Mouse (Mus musculus) liver, embryonic 12.5 days (tissue): ENCODE data around the gene Dtnb. TPM values are rescaled to one million over a fixed set of nuclear protein-coding genes. Genes with fewer than 3 reads are reported as not detected.

Experiments used
- ATAC-seq: fragments of 200-750 bp; cut with Nextera tagmentation; 2 replicates; pipeline ENCODE4 v1.8.0; 2017; ENCODE audit warnings: moderate number of reproducible peaks, mild to moderate bottlenecking, moderate library complexity
- H3K27ac ChIP-seq: fragments of 300-500 bp; sonication (generic); 2 replicates; pipeline ENCODE4 v1.5.1; 2016; ENCODE audit warnings: mild to moderate bottlenecking
- H3K27me3 ChIP-seq: fragments of 300-500 bp; sonication (generic); replicated peaks from 2 replicates; pipeline ENCODE4 v1.6.1; 2016; ENCODE audit warnings: mild to moderate bottlenecking, moderate library complexity
- H3K36me3 ChIP-seq: fragments of 300-500 bp; sonication (generic); 2 replicates; pipeline ENCODE4 v1.6.1; 2016; ENCODE audit warnings: mild to moderate bottlenecking, moderate library complexity
- H3K4me1 ChIP-seq: fragments of 300-500 bp; sonication (generic); 2 replicates; pipeline ENCODE4 v1.6.1; 2016
- H3K4me2 ChIP-seq: fragments of 300-500 bp; sonication (generic); 2 replicates; pipeline ENCODE4 v1.6.1; 2016; ENCODE audit warnings: mild to moderate bottlenecking, moderate library complexity
- H3K4me3 ChIP-seq: fragments of 300-500 bp; sonication (generic); 2 replicates; pipeline ENCODE4 v1.5.1; 2016; ENCODE audit warnings: mild to moderate bottlenecking, moderate library complexity
- H3K9ac ChIP-seq: fragments of 300-500 bp; sonication (generic); 2 replicates; pipeline ENCODE4 v1.6.1; 2016; ENCODE audit warnings: mild to moderate bottlenecking, moderate library complexity
- H3K9me3 ChIP-seq: fragments of 300-500 bp; sonication (generic); replicated peaks from 2 replicates; pipeline ENCODE4 v1.6.1; 2016; ENCODE audit warnings: mild to moderate bottlenecking, moderate library complexity
- WGBS: fragments of 180-500 bp; shearing (Covaris S2); methylation state at CpG from one replicate; pipeline ENCODE4 v1.1.7; 2016; ENCODE audit not compliant: insufficient replicate concordance; 5-methylcytosine and 5-hydroxymethylcytosine counted together
- microRNA-seq: library from miRNA; unstranded; fragments of <30 nt; microRNA quantifications from one replicate; pipeline ENCODE4, GENCODE M21; 2017
- polyA plus RNA-seq: library from polyadenylated mRNA; unstranded; fragments of >200 nt; fragmentation: Nextera tagmentation; extraction: Ambion mirVana; gene quantifications from 2 replicates; pipeline ENCODE4 v1.2.1, GENCODE M21; 2016

Dtnb gene
- polyA plus RNA-seq, 1 experiment from 2014 or later = 22.6 TPM

DNA sequence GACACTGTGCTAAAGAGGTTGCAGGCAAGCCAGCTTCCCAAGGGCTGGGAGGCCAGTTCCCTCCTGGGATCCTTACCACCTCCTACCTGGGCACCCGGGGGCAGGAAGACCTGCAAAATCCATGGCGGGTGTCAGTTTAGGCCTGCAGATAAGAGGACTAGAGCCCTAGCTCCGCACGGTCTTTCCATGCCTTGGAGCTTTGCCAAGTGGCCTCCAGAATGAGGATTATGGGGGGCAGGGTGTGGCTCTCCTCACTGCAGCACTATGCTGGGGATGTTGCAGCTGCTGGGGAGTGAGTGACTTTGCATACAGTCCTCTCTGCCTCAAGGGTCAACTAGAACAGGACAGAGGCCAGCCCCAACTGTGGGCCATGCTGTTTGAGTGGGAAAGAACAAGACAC is 247.7 kb downstream of the Dtnb start:
- H3K9ac ChIP-seq = no peak overlapping the region
- no peaks in the 10 kb centered on the region for H3K36me3 ChIP-seq
- H3K4me3 ChIP-seq = no peak overlapping the region
- no peak for ATAC-seq
- no peak overlapping the region for H3K4me2 ChIP-seq
- peaks cover 20% of the 10 kb centered on the region for H3K4me1 ChIP-seq
- no peak overlapping the region for H3K27ac ChIP-seq
- WGBS = 65% methylated on average over 4 of the region's 4 CpGs
- no peaks in the 10 kb centered on the region for H3K27me3 ChIP-seq
- H3K9me3 ChIP-seq = no peaks in the 10 kb centered on the region

DNA sequence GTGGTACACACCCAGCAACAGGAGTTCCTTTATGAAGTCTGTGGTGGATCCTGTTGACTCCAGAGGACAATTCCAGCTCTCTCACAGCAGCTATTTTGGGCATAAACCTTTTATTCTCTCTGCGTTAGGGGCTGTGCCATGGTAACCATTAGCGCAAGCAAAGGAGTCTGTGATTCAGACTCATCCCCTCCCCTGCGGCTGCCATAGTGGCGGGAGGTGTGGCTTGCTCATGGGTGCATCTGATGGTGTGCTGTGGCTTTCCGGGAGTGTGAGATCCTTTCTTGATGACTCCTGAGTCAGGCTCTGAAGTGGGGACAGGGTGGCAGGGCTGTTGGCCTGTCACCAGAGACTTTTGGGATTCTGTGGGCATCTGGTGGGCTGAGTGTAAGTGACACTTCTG is 251.2 kb downstream of the Dtnb start:
- 73% methylated on average over 5 of the region's 5 CpGs for WGBS
- H3K36me3 ChIP-seq = no peaks in the 10 kb centered on the region
- H3K4me2 ChIP-seq = no peak overlapping the region
- peaks cover 34% of the 10 kb centered on the region for H3K4me1 ChIP-seq
- no peaks in the 10 kb centered on the region for H3K9me3 ChIP-seq
- H3K27me3 ChIP-seq = no peaks in the 10 kb centered on the region
- no peak overlapping the region for H3K27ac ChIP-seq
- H3K9ac ChIP-seq = no peak overlapping the region
- no peak for ATAC-seq
- H3K4me3 ChIP-seq = no peak overlapping the region

DNA sequence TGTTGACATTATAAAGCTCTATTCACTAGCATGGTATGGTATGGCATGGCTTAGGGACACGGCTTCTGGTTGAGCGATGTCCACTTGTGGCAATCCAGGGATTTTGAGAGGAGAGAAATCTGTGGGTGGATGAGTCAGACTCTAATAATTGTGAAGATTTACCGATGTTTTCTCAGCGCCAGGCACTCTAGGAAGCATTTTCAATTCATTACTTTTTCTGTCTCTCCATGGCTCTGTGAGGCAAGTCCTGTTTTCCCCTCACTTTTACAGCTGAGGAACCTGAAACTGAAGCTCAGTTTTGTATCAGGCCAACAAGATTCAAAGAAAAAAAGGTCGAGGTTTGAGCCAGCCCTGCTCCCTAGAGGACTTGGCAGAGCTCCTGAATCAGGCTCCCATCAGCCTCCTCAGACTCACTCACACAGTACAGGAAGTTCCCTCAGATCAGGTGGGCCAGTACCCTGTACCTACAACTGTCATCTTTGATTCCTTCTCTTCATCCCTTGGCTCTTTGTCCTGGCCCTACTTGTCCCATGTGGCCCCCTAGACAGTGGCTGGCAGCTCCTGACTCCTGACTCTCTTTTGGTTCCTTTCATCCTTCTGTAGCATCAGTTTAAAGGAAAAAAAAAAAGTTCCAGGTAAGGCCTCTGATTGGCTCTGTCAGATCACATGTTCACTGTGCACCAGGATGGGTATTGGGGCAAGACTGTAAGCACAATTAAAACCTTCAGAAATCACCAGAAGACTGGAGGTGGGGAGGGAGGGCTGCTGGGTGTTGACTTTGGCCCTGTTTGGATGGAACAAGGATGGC is 252.9 kb downstream of the Dtnb start:
- Histone ChIP-seq H3K4me1 (peaks cover 30% of the 10 kb centered on the region), H3K4me2 (peak overlapping the region; percentile 44), H3K9me3 (no peaks in the 10 kb centered on the region), H3K9ac (no peak overlapping the region), H3K27me3 (no peaks in the 10 kb centered on the region), H3K36me3 (no peaks in the 10 kb centered on the region), H3K4me3 (no peak overlapping the region), H3K27ac (no peak overlapping the region)
- WGBS = 55% methylated on average over 5 of the region's 5 CpGs
- no peak for ATAC-seq

DNA sequence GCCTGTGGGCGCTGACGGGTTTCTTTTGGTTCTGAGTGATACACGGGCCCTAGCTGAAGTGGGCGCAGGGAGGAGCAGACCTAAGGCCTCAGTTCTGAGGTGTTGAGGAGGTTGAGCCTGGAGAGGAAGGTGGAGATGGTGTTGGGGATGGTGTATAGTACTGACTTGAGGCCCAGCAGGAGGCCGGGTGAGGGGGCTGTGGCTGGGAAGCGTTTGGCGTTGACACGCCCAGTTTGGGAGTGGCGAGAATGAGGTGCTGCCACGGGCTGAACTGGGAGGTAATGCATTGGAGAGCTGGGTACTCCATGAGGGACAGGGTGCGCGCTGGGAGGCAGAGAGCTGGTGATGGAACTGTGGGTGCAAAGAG is 253.5 kb downstream of the Dtnb start:
- no peaks in the 10 kb centered on the region for H3K36me3 ChIP-seq
- H3K4me3 ChIP-seq = no peak overlapping the region
- peak overlapping the region; percentile 44 for H3K4me2 ChIP-seq
- H3K9ac ChIP-seq = no peak overlapping the region
- WGBS = 42% methylated on average over 12 of the region's 12 CpGs
- H3K4me1 ChIP-seq = peaks cover 28% of the 10 kb centered on the region
- ATAC-seq = peak; percentile 22; the same call in 1 of the 2 replicates
- no peaks in the 10 kb centered on the region for H3K9me3 ChIP-seq
- no peak overlapping the region for H3K27ac ChIP-seq
- no peaks in the 10 kb centered on the region for H3K27me3 ChIP-seq

DNA sequence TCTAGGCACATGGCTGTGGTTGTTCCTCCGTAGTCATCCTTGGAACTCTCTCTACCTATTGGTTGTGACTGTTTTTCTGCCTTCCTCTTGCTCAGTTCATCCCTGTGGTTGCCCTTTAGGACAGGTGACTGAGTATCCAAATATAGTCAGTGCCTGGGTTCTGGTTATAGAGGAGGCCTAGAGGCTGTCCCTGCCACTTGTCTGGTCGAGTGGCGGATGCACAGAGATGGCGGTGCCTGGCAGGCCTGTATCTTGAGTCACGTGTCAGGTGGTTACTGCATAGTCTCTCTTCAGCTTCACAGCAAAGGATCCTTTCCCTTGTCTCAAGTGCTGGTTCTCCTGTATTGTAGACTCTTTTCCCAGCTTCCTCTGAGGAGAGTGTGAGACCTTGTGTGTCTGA is 255.6 kb downstream of the Dtnb start:
- 72% methylated on average over 5 of the region's 5 CpGs for WGBS
- no peaks in the 10 kb centered on the region for H3K36me3 ChIP-seq
- H3K4me3 ChIP-seq = no peak overlapping the region
- no peaks in the 10 kb centered on the region for H3K9me3 ChIP-seq
- no peak overlapping the region for H3K4me2 ChIP-seq
- ATAC-seq = no peak
- H3K4me1 ChIP-seq = peaks cover 41% of the 10 kb centered on the region
- no peak overlapping the region for H3K9ac ChIP-seq
- H3K27me3 ChIP-seq = no peaks in the 10 kb centered on the region
- no peak overlapping the region for H3K27ac ChIP-seq

Small RNA genes lying within 50 kb of the gene (microRNA-seq; reads per million reads assigned to microRNA genes)
- not detected for gene Gm26050

Other genes starting within 250 kb of the Dtnb start
- 1.7 and 1.9 TPM in 2 replicates for gene Kif3c, start 207.2 kb upstream of the Dtnb start, polyA plus RNA-seq
- 15.4 and 16.7 TPM in 2 replicates for gene Asxl2, start 145.5 kb upstream of the Dtnb start, polyA plus RNA-seq
- gene Dnmt3a, start 233.6 kb downstream of the Dtnb start, polyA plus RNA-seq = 57.9 and 58.7 TPM in 2 replicates